Mouse (Mus musculus): ENCODE measurements around the gene Foxo3.

DNA sequence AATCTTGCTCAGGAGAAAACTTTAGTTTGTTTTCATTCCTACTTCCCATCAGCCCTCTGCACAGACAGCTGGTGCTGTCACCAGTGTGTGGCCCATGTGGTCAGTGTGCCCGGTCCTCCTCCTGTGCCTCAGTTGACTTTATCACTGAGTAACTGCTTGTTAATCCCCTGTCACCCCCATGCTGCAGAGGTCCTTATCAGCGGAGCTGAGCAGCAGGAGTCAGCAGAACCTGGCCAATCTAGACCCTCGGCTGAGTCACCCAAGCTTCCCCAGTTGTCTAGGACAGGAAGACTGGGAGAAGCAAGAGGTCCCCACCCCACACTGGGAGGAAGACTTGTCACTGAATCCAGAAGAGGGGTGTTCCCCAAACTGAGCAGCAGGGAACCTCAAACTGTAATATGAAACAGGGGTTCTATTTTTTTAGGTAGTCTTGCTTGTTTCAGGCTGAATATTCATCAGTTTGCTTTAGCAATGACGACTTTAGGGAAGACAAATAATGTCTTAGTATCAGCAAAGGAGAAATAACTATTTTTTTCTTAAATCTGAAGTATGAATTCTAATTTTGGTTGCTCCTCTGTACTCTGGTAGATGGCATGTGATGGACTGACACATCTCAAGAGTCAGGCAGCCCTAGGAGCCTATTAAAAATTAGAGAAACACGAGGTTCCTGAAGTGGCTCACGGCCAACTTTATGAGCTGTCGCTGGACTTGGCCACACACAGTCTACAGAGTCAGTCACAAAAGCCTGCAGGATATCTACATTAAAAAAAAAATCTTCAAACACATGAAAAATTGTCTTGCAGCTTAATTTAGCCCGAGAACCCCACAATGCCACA lies 31.9 kb downstream of the Foxo3 start:
- TF ChIP-seq EP300 (optimal IDR thresholded peaks at IDR 0.05) (no peak), CTCF (IDR thresholded peaks at IDR 0.05; ENCODE audit: low read depth) (no peak)

Measured in stomach, postnatal 0 days (tissue).